Mouse (Mus musculus): ENCODE results near the gene Slc6a19. TPM values are rescaled to one million over a fixed set of nuclear protein-coding genes. Genes with fewer than 3 reads are reported as not detected.
A peak's percentile ranks its signal among the peaks of the same experiment; 100 is the strongest.
"Not testable (repeated sequence)": the region's sequence is repeated elsewhere in the genome, so short reads cannot be mapped to it uniquely, and the experiment has no call there.

The Slc6a19 gene
- total RNA-seq (2022): under 1 TPM in 3 of 4 experiments, not detected in 1; 0.09 to 0.70 (median 0.35) TPM

DNA sequence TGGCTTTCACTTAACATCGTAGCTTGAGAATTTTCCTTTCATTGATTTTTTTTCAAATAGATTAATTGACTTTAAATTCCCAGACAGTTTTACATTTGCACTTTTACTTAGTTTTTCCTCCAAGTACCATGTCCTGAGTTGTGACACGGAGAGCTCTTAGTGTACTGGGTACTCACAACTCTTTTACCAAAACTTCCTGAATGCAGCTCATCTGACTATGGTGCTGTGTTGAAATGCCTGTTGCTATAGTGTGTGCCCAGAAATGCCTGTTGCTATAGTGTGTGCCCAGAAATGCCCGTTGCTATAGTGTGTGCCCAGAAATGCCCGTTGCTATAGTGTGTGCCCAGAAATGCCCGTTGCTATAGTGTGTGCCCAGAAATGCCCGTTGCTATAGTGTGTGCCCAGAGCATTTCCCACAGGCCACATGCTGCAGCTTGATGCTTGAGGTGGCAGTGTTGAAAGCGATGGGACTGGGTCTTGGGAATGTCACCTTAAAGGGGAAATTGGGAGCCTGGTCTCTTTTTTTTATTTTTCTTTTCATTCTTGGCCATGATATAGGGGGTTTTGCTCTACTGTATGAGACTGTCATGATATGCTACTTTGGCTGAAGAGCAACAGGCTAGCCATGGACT is at the start of gene Slc6a19:
Gene Slc6a19, minus strand, starts transcription at position 172 of the 632 bp plus-strand sequence.
- DNase-seq: no peak

- no peak for DNase-seq
Measured at GRCm38 (mm10) chr13:73751284-73751683, 46.6 kb upstream of the Slc6a19 start.

DNA sequence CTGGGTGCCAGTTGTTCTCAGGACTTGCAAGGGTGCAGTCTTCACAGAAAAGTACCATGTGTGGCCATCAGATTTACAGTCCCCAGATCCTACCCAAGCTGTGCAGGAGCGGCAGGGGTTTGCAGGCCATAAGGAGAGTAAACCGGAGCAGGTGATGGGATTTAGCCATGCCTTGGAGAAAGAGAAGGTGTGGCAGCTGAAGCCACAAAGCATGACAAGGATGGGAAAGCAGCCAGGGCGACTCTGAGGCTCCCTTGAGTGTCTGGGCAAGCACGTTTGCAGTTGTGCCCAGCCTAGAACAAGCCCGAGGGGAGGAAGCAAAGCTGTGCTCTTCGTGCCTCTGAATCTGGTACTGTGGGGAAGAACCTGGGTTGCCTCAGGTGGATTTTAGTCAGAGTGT is 45.8 kb upstream of the Slc6a19 start:
- no peak for DNase-seq

DNA sequence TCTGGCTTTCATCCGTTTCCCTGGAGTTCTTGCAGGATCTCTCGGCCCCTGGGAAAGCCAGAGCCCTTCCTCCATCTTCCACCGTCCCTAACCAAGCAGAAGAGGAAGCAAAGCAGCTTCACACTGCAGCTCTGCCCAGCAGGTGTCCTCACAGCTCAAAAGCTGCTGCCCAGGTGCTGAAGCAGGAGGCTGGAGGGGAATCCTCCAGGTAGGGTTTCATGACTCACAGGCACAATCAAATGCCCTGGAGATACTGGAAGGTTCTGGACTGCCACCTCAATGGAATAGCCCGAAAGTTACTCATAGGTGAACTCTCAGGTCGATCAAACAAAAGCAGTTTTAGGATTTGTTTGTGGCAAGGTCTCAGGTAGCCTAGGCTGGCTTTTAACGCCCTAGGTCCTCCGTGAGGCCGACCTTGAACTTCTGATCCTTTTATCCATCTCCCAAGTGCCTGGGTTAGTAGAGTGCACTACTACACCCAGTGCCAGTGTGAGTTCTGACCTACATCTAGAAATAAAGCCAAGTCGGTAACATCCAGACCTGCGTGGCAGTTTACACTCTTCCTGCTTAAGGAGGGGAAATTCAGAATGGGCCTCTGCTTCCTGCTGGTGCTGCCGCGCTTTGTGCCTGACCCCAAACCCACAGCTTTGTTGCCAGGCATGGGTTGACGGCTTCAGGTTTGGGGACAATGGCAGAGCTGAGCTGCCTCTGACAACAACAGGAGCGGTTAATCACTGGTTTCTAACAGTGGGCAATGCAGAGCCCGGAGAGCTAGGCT is 44.2 kb upstream of the Slc6a19 start:
- no peak for DNase-seq

- DNase-seq: no peak
Measured at GRCm38 (mm10) chr13:73743662-73744061, 39.0 kb upstream of the Slc6a19 start.

DNA sequence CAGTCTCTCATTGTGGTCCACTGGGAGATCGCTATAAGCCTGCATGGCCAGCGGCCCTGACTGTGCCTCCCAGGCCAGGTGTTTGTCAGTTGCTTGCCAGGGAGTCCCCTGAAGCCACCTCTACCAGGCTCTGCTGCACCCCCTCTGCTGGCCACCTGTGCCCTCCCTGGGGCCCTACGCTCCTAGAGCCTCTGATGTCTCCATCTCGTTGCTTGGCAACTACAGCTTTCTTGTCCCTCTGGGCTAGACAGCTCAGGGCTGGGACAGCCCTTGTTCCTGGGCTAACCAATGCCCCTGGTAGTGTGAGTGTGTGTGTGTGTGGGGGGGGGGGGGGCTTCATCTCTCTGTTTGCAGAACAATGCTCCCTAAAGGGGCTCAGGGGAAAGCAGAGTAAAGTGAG is 38.3 kb upstream of the Slc6a19 start:
- DNase-seq: no peak

GRCm38 (mm10) chr13:73740399-73740944 is 35.8 kb upstream of the Slc6a19 start:
- not testable (repeated sequence) for DNase-seq

GRCm38 (mm10) chr13:73736943-73737342 is 32.3 kb upstream of the Slc6a19 start:
- DNase-seq: no peak

DNA sequence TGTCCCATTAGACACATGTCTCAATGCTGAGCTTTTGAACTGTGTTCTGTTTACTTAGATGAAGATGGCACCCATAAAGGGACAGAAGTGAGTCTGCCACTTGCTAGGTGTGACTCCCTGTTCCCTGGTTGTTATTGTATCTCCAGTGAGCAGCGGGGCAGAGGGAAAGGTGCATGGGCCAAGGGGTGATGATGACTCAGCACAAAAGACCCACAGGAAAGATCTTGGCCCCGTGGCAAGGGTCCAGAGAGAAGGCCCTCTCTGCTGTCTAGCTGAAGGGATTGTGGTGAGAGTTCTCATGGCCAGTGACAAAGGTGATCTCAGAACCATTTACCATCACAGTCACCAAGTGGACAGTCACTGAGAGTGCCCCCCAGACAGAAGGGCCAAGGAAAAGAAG is 31.3 kb upstream of the Slc6a19 start:
- DNase-seq: no peak

DNA sequence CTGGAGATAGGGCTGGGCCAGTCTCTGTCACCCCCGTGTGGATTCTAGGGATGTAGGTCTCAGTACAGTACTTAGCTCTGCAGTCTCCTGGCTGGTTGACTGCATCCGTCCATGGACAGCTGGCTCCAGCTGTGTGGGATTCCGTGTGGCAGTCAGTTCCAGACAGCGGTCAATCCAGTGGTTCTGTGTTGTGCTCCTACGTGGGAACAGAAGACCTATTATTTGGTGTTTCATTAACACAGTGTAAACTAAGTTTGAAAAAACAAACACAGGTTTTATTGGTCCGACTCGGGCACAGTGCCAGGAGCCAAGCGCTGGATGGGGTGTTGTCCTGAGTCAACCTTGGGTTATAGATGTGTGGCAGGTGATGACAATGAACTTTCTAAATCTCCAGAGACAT is 30.6 kb upstream of the Slc6a19 start:
- no peak for DNase-seq

DNA sequence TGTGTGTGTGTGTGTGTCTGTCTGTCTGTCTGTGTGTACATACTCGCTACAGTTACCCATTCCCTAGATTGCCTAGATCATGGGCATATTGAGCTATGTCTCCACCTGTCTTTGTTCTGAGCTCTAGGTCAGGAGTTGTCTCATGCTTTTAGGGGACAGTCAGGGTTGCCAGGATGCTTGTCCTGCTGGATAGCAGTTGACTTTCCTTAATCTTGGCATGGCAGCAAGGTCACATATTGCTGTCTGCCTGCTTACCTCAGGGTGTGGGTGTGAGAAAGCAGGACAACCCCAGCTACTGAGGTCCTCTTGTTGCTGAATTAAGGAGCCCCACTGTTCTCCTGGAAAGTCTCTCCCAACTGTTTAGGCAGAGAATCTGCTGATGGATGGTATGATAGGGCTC is 29.7 kb upstream of the Slc6a19 start:
- DNase-seq: no peak

DNA sequence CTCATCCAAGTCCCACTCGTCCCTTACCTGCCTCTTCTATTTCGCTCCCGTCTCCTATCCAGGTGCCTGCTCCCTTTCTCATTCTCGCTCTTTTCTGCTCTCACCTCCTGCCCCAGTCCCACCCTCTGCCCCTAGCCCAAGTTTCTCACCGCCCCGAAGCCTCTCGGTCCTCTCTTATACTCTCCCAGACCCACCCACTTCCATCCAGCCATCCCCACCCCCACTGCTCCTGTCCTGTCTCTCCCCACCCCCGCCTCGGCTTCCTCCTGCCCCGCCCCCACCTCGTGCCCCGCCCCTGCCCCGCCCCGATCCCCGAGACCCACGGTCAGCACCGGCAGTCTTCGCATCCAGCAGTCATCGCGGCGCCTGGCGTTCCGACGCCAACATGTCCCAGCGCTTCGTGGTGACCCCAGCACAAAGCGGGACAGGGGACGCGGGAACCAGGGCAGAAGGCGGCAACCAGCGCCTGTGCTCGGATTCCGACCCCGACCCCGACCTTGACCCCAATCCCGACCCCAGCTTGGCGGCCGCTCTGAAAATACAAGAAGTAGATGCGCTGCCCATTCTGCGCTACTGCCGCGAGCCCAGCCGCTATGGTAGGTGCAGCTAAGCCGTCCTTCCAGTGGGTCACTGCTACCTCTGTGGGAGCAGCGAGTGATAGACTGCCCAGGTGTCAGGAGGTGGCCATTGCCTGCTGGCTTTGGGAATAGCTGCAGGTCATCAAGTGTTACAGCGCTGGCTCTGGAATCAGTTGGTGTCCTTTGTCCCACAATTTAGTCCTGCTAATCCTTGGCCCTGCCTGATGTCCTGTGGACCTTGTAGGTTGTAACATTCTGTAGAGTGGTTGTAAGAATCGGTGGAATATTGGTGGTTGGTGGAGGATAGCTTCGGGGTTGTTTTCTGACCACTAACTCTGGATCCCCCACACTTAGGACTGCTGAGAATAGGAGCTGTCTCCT is 28.4 kb upstream of the Slc6a19 start, which contains the start of gene Slc12a7:
Gene Slc12a7, plus strand, starts transcription at position 353 of the 959 bp plus-strand sequence.
- DNase-seq: no peak

- DNase-seq: no peak
Measured at GRCm38 (mm10) chr13:73732235-73732634, 27.6 kb upstream of the Slc6a19 start.

GRCm38 (mm10) chr13:73730913-73731312 is 26.2 kb upstream of the Slc6a19 start:
- no peak for DNase-seq

DNA sequence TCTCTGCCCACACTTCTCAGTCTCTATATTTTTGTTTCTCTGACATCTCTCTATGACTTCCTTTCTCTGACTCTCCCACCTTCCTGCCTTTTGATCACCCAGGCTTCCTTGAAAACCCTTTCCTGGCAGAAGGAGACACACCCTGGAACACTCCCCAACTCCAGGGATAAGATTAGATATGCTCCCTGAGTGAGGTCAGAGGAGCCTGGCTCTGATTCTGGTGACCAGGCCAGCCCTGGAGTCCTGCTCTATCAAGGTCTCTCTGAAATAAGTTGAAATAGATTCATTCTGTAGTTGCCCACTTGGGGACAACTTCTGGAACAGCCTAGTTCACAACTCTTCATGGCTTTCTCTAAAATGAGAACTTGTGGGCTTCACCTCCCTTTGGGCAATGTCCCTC is 24.0 kb upstream of the Slc6a19 start:
- no peak for DNase-seq

DNA sequence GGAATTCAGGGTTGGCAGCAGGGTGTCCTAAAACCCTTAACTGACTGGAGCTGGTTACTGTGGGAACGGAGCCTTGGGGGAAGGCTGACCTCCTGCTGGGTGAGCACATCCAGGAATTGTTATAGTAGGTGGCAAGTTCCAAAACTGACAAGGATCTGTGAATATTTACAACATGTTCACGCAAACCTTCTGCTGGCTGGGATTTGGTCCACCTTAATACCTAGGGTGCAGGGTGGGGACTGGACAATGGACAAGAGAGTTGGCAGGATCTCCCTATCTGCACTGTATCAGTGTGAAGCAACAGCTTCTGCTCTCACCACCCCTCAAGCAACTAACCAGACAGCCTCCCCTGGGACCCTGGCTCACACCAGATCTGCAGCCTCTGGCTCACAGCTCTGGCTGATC is 23.0 kb upstream of the Slc6a19 start:
- DNase-seq: no peak

DNA sequence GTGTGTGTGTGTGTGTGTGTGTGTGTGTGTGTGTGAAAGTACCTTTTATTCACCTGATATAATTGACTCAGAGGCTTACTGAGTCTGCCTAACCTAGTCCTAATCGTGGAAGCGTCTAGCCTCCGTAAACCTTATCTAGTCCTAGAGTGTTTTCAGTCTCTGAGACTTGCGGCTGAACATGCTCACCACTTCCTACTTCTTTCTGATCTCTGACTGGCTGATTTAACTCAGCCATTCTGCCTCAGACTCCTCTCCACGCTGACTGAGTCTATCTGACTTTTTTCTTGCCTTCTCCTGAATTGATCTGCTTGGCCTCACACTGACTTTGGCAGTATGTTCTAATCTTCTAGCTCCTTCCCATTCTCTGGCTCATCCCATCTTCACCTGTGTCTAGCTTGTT is 20.6 kb upstream of the Slc6a19 start:
- DNase-seq: no peak

DNA sequence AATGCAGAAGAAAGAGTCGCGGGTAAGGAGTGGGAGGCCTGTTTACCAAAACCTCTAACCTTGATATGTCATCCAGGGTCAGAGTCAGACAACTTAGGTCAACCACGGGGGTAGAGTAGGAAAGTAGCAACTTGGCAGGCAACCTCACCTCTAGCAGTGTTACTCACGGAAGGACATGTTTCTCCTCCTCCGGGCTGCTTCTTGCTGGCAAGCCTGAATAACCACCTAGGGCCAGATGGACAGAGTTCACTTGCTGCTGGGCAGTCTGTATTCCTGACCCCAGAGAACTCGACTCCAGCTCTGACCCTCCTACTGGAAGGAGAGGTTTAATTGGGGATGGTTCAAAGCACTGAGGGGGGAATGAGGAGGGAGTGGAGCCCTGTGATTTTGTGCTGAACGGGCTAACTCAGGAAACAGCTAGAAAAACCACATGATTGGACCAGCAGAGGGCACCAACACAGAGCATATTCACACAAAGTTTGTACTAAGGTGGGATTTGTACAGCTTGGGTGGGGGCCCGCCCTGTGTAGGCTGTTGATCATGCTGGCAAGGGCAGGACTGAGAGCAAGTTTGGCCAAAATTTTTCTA is 18.5 kb upstream of the Slc6a19 start:
- peak; percentile 55 for DNase-seq

- DNase-seq: no peak
Measured at GRCm38 (mm10) chr13:73720241-73720640, 15.6 kb upstream of the Slc6a19 start.

- DNase-seq: peak; percentile 64
Measured at GRCm38 (mm10) chr13:73718225-73718624, 13.6 kb upstream of the Slc6a19 start.

GRCm38 (mm10) chr13:73714020-73714419 is 9.4 kb upstream of the Slc6a19 start:
- no peak for DNase-seq

DNA sequence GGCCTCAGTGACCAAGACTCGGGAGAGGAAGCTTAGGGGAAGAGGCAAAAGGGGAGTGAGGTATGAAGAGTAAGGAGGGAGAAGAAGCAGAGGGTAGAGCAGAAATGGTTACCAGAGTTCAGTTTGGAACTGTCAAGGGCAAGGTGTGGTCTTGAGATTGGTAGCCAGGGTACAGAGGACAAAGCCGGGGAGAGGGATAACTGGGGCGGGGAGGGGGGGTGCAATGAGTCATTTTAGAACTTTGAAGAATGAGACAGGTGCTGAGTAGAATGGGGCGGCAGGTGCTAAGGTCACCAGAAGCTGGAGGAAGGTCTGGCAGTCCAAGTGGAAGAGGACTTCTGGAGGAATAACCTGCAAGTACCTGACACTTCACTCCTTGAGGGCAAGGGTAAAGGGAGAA is 8.5 kb upstream of the Slc6a19 start:
- no peak for DNase-seq

Measured in adrenal gland, adult 8-10 months (tissue).